In the genomic region with DNA sequence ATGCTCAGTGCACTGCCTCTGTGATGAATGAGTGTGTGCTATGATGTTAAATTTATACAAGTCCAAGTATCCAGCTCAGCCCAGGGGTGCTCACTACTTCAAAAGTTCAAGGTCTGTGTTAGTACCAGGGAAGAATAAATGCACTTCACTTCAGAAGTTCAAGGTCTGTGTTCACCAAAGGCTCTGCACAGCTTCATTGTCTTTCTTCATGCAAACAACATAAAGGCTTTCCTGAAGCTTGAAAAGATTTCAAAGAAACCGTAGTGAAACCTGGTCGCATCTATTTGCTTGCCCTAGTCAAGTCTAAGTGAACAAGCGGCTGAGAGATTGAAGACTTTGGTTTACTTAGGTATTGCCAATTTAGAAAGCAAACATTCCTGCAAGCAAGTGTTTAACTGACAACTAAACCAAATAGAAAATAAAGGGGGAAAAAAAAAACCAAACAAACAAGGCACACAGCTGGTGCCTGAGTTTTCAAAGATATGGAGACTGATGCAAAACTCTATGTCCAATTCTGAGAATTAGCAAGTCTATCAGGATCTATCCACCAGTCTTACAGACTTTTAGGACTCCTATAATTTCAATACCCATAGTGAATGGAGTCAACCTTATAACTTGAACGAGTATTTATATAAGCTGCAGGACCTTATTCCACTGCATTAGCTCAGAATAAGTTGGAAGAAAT, we compare ENCODE assay signal across 8 mouse cellular contexts. TPM values are rescaled to one million over a fixed set of nuclear protein-coding genes. Genes with fewer than 3 reads are reported as not detected.
DNase-seq lines count a peak whose midpoint lies in the region; ATAC-seq and TF ChIP-seq lines count a peak whose summit lies in the region.

No protein-coding gene starts in this region.

- peak overlapping the region; percentile 86 for H3K4me2 ChIP-seq in heart, embryonic 12.5 days
- peak overlapping the region; percentile 81 for H3K4me2 ChIP-seq in forebrain, postnatal 0 days (ENCODE audit: low read depth)
- H3K4me2 ChIP-seq in midbrain, embryonic 11.5 days = peak overlapping the region; percentile 75

- WGBS in heart, embryonic 12.5 days = 77% methylated on average over 4 of the region's 4 CpGs
- 32% methylated on average over 4 of the region's 4 CpGs for WGBS in forebrain, postnatal 0 days
- WGBS in midbrain, embryonic 11.5 days = 68% methylated on average over 4 of the region's 4 CpGs

- H3K4me1 ChIP-seq in heart, embryonic 12.5 days (replicated peaks) = peaks cover 28% of the 10 kb centered on the region
- peaks cover 50% of the 10 kb centered on the region for H3K4me1 ChIP-seq in G1E (ENCODE audit: insufficient read depth, low read depth, low read length)
- H3K4me1 ChIP-seq in forebrain, postnatal 0 days (ENCODE audit: insufficient read depth) = peaks cover 21% of the 10 kb centered on the region
- H3K4me1 ChIP-seq in midbrain, embryonic 11.5 days (ENCODE audit: control insufficient read depth, insufficient read depth, low read length) = peaks cover 25% of the 10 kb centered on the region

- no peak for DNase-seq in heart, postnatal 4 days
- no peak for DNase-seq in G1E (ENCODE audit: low spot score)
- no peak for DNase-seq in forebrain, postnatal 0 days
- no peak for DNase-seq in midbrain, embryonic 11.5 days (ENCODE audit: low spot score, missing footprints)
- DNase-seq in gastrocnemius, adult 8-10 months (ENCODE audit: low spot score in 2 of 2) = no peak
- no peak for DNase-seq in spleen, adult 18-20 months
- DNase-seq in layer of hippocampus, postnatal 36 days = no peak

- no peak overlapping the region for H3K27ac ChIP-seq in heart, embryonic 12.5 days (ENCODE audit: poor library complexity, severe bottlenecking)
- H3K27ac ChIP-seq in forebrain, postnatal 0 days (ENCODE audit: low read depth, low read length) = no peak overlapping the region
- no peak overlapping the region for H3K27ac ChIP-seq in midbrain, embryonic 11.5 days (ENCODE audit: low read depth, low read length)

- TF ChIP-seq CTCF in G1E (IDR thresholded peaks at IDR 0.05; ENCODE audit: low read depth, low read length) = no peak
- TF ChIP-seq CTCF in forebrain, postnatal 0 days (IDR thresholded peaks at IDR 0.05; ENCODE audit: low read depth) = no peak

- no peak overlapping the region; the same call in 1 of the 2 replicates for H3K9ac ChIP-seq in heart, embryonic 12.5 days
- 0 out of 2 replicates have a peak overlapping the region, but pooled peaks have one; percentile 94 for H3K9ac ChIP-seq in forebrain, postnatal 0 days
- peak overlapping the region; percentile 16; the same call in 1 of the 2 replicates for H3K9ac ChIP-seq in midbrain, embryonic 11.5 days (ENCODE audit: low read length)

- H3K27me3 ChIP-seq in heart, embryonic 12.5 days (replicated peaks) = no peaks in the 10 kb centered on the region
- H3K27me3 ChIP-seq in G1E (ENCODE audit: insufficient read depth, low read length) = no peaks in the 10 kb centered on the region
- H3K27me3 ChIP-seq in forebrain, postnatal 0 days (ENCODE audit: insufficient read depth, low read length) = no peaks in the 10 kb centered on the region
- no peaks in the 10 kb centered on the region for H3K27me3 ChIP-seq in midbrain, embryonic 11.5 days (ENCODE audit: control insufficient read depth, insufficient read depth, low read length)

- H3K4me3 ChIP-seq in heart, embryonic 12.5 days = peak overlapping the region; percentile 95
- H3K4me3 ChIP-seq in G1E (ENCODE audit: low read depth, low read length) = peak overlapping the region; percentile 93
- H3K4me3 ChIP-seq in forebrain, postnatal 0 days (ENCODE audit: low read depth, low read length) = peak overlapping the region; percentile 87; the same call in 1 of the 2 replicates
- peak overlapping the region; percentile 89; the same call in 1 of the 2 replicates for H3K4me3 ChIP-seq in midbrain, embryonic 11.5 days (ENCODE audit: low read depth, low read length)

- ATAC-seq in heart, embryonic 12.5 days (ENCODE audit: insufficient number of reproducible peaks, low FRiP score) = no peak
- no peak for ATAC-seq in G1E (ENCODE audit: extremely low read depth, insufficient number of reproducible peaks, low FRiP score, poor library complexity, severe bottlenecking)
- ATAC-seq in forebrain, postnatal 0 days = no peak
- no peak for ATAC-seq in midbrain, embryonic 11.5 days (ENCODE audit: low FRiP score)

- no peaks in the 10 kb centered on the region for H3K36me3 ChIP-seq in heart, embryonic 12.5 days
- peaks cover 31% of the 10 kb centered on the region for H3K36me3 ChIP-seq in G1E (replicated peaks)
- H3K36me3 ChIP-seq in forebrain, postnatal 0 days (ENCODE audit: insufficient read depth) = no peaks in the 10 kb centered on the region
- no peaks in the 10 kb centered on the region for H3K36me3 ChIP-seq in midbrain, embryonic 11.5 days (ENCODE audit: control insufficient read depth, insufficient read depth, low read length)

- no peaks in the 10 kb centered on the region for H3K9me3 ChIP-seq in heart, embryonic 12.5 days (replicated peaks)
- no peaks in the 10 kb centered on the region for H3K9me3 ChIP-seq in G1E (replicated peaks)
- H3K9me3 ChIP-seq in forebrain, postnatal 0 days (ENCODE audit: low read length) = no peaks in the 10 kb centered on the region
- no peaks in the 10 kb centered on the region for H3K9me3 ChIP-seq in midbrain, embryonic 11.5 days (ENCODE audit: control insufficient read depth, low read length)

RNA-seq across cellular contexts. Expression of a gene that starts 1.4 kb away (rescaled TPM):
- polyA plus RNA-seq in heart, embryonic 12.5 days (2016; fragmentation: Nextera tagmentation; extraction: Ambion mirVana) = 28.3 and 32.6 TPM in 2 replicates
- 10 to 100 TPM; 28.7 to 35.1 TPM for total RNA-seq in heart, postnatal 4 days (2021)
- total RNA-seq in G1E (2014; fragmentation: Nextera tagmentation) (57.9 and 58.3 TPM in 2 replicates), G1E (2017) (52.8 and 60.1 TPM in 2 replicates)
- polyA plus RNA-seq in G1E (2012) = 20.1 and 21.6 TPM in 2 replicates
- 53.8 and 70.5 TPM in 2 replicates for total RNA-seq in forebrain, postnatal 0 days (2014; rRNA removed)
- 14.1 and 19.1 TPM in 2 replicates for polyA plus RNA-seq in forebrain, postnatal 0 days (2015; fragmentation: Nextera tagmentation; extraction: Ambion mirVana)
- polyA plus RNA-seq in midbrain, embryonic 11.5 days (2014; fragmentation: Nextera tagmentation; extraction: Ambion mirVana) = 27.8 and 30.3 TPM in 2 replicates
- total RNA-seq in gastrocnemius, adult 8-10 months (2022) = 10 to 100 TPM; 38.3 to 45.8 (median 41.1) TPM
- 10 to 100 TPM; 48.1 to 49.2 TPM for total RNA-seq in layer of hippocampus, postnatal 36 days (2021)
